Mouse (Mus musculus): ENCODE data around the gene Rora.

DNA sequence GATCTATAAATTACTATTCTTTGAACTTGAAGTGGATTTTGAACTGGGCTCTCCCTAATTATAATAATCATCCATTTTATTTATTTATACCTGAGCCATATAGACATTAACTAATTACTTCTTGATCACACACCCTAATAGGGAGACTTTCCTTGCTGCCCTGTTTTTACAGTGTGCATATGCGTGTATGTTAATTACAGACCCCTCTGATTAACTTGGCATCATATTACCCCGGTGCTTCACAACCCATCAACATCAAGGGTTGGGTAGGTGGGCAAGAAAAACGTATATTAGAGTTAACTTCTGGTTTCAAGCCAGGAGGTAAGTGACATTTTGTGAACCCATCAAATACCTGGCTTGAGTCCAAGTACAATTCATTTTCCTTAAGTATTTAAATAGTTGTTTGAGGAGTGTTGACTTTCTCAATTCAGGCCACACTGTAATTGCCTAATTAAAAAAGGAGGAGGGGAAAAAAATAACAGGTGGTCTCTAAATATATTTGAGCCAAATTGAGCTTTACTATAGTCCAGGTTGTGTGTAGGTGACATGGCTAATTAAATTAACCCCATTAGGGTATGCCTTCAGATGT lies 664.0 kb downstream of the Rora start:
- no peak for TF ChIP-seq CTCF (IDR thresholded peaks at IDR 0.05; ENCODE audit: control insufficient read depth, insufficient read depth, insufficient replicate concordance, low read depth, low read length)
- TF ChIP-seq POLR2A (IDR thresholded peaks at IDR 0.05; ENCODE audit: control insufficient read depth, low read depth, low read length), result no peak
